Mouse (Mus musculus) retina, embryonic 14.5 days (tissue): Measurements from ENCODE around the gene Erbin.

Experiments used
- DNase-seq: peaks from one replicate; pipeline ENCODE4 v3.0.0-alpha.2; 2015; ENCODE audit warnings: low spot score

Gene Erbin

DNA sequence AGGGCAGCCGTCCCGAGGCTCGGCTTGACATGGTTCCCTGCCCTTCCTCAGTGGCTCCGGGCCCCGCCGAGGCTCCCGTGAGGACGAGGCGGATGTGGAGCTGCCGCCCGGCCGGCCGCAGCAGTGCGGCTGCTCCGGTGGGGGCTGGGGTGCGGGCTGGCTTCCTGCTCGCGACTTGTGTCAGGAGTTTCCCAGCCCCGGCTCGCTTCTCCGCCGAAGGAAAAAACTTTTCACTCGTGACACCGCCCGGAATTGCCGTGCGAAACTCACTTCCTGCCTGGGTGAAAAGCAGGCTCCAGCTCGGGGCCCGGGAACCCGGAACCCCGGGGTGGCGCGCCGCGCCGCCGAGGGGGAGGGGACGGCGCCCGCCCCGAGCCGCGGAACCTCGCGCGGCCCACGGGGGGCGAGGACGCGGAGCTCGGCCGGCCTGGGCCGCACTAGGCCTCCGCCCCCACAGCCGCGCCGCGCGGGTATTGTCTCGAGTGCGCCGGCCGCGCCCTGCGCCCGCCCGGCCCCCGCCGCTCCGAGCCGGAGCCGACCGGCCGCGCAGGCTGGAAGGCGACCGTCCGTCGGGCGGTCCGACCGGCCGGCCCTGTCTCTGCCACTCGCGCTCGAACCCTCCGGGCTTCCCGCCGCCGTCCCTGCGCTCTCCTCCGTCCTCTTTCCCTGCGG, at the start of gene Erbin:
Gene Erbin (minus strand): TSS at position 254 of the 672 bp plus-strand sequence.
- peak; percentile 67 for DNase-seq

DNA sequence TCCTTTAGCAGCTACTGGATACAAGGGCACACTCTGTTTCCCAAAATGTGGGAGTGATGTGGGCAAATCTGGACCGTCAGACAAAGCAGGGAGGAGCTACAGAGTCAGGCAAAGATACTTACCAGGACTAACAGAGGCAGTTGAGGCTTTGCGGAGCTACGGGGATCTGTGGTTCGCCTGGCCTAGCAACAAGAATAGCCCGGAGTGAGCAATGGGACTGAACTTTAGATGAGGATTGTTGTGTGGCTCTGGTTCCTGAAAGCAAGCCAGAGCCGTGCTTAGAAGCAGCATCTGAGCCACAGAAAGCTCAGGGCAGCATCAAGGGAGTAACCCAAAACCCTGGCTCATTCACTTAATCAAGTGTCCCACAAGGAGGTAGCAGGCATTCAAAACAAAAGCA, 49.6 kb upstream of the Erbin start:
- no peak for DNase-seq

DNA sequence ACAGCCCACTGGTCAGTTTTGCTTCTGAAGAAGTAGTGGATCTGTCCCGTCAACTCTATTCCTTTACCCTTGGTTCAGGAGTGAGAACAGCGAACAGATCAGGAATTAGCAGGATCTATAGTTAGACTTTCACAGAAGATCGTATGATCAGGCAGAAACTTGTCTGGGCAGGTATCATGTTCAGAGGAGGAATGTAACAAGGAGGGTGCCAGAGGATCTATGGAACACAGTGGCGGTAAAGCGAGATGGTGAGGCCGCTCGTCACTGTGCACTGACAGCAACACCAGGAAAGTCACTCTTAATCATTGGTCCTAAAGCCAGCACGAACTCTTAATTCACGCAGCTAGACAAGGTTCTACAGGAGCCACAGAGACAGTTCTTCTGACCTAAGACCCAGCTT, 47.7 kb upstream of the Erbin start:
- DNase-seq, result no peak

DNA sequence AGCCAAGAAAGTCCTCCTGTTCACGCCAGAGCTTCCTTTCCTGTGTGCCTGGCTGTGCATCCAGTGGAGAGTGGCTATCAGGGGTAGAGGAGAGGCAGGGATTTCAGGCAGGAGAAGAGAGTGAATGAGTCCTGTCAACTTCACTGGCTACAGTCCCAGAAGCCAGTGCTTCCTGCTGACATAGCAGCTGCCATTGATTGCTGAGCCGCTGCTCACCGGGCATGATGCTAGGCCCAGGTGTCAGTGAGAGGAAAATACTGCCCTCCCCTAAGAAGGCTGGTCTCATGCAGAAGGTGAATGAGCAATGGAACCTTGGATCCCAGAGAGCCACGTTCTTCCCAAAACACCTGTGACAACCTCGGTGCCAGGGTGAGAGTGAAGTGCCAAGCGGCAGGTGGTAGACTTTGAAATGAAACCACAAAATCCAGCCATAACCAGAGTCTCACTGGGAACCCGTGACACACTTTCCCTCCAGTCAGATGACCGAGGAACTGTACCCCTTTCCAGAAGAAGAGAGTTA, 46.4 kb upstream of the Erbin start:
- no peak for DNase-seq

DNA sequence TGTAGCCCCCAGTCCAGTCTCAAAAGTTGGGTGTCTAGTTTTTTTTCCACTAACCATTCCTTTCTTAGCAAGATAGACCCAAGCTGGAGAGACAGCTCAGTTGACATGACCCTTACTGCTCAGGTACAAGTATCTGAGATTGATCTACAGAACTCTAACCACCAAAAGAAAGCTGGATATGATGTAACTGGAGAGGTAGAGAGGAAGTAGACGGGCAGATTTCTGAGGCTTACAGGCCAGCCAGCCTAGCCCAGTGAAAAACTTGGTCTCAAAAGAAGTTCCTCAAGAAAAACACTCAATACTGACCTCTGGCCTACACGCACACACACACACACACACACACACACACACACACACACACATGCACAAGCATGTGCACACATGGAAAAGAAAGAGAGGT, 44.9 kb upstream of the Erbin start:
- DNase-seq, result no peak

DNA sequence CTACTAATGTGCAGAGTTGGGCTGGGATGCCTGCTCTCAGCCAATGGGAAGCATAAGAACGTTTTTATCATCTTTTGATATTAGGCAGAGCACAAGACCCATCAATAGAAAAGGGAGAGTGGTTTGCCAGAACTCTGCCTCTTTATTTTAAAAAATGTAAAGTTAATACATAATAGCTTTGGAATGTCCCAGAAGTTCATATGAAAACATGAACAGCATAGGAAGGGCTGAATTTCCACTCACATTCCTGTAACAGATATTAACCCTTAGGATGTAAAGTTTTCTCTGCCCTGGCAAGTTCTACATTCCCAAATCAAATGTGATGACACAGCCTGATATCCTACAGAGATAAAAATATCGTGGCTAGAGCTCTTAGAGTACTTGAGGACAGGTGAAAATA, 42.8 kb upstream of the Erbin start:
- no peak for DNase-seq

DNA sequence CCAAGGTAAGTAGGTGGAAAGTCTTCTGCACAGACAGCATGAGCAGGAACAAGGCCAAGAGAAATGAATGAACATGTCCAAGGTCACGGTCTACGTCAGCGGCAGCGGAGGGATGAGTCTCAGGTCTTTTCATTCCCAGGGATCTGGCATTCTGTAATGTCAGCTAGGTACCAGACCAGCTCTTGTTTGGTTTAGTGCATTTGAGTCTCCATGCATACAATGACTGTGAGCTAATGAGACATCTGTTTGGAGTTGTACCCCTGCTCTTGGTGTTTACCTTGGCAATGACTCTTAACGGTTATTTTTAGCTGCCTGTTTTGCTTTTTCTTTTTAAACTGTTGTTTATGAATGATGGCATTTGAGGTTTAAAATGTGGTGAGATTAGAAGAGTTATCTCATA, 39.5 kb upstream of the Erbin start:
- DNase-seq, result no peak

DNA sequence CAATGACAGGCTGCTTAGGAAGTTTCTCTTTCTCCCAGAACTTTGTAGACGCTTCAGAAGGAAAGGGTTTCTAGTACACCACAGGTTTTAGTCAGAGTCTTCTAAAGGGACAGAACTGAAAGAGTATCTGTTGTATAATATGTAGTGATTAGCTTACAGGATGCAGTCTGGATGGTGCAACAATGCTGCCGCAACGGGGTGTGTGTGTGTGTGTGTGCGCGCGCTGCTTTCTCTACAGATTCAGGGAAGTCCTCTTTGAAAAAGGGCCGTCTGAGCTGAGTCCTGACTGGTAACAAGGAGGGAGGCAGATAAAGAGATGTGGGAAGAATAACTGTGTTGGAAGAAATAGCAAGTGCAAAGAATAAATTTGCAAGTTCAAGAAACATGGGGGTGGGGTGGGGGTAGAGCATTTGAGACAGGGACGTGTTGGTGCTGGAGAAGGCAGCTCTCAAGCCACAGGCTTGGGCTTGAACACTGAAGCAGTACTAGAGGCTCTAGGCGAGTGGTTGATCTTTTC, 38.4 kb upstream of the Erbin start:
- DNase-seq, result no peak

DNA sequence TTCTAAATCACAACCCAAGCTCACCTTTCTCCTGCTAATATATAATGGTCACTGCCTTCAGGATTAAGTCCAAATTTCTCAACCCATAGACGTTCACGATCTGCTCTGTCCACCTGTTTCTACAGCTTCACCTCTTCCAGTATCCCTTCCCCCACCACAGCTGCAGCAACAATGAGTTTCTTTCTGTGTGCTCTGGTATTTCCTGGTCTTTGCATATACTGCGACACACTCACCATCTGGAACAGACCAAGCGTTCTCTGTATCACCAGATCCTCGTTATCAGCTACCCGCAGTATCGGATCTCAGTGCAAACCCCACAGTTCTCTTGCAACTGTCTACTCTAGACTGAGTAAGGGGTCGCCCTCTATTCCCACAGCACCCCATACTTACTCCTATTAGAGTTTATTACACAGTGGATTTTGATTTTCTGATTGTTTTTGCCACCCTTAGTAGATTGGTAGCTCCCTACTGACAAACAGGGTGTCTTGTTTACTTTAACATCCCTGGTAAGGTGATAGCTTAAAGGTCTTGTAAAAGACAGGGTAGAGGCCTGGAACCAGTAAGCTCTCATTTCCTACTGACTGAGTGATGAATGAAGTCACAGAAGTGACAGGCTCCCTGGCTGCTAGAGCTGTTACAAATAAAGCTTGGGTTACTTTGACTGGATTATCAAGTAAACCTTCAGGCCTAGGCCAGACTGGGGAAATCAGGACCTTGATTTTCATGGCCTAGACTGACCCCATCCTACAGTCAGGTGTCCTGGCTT, 37.0 kb upstream of the Erbin start:
- no peak for DNase-seq

DNA sequence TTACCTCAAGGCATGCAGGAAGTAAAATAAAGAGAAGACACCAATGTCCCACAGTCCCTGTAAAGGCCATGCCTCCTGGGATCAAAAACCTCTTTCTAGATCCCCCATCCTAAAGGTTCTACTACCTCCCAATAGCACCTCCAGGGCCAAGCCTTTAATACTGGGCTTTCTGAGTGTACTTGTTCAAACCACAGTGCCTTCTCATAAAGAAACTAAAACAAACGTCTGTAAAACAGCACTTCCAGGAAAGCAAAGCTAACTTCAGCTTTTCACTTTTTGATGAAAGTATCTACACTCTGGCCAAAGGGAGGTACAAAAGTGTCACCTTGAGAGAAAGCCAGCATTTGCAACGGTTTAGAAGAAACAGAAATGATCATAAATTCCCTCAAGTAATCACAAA, 35.3 kb upstream of the Erbin start:
- DNase-seq, result no peak

DNA sequence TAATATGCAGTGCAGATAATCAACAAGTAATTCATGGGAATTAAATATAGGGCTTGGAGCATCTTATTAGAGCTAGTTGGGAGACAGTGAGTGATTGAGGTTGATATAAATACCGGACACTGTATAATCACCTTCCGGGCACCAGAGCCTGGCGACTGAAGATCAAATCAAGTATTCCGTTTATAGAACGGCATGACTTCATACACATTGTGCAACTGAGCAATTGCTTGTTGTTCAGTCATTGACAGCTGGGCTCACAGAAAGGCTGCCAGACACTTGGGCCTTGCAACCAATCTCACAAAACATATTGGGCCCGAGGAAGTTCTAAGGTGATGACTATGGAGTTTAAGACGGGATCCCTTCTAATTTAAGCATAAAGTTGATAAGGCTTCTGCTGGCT, 31.1 kb upstream of the Erbin start:
- no peak for DNase-seq

DNA sequence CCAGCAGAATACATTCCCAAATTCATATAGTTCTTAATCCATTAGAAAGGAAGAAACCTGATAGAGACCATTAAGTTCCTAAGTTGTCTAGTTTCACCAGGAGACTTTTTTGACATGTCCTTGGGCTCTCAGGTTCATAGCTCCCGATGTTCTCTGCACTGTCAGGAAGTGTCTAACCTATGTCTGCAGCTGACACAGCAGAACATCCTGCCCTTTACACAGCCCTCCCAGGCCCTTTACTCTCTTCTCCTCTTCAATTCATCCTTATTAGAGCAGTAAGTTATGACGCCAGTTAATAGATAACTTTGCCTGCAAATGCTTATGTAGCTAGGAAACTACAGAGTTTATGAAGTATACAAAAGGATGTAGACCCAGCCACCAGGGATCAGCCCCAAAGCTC, 20.5 kb upstream of the Erbin start:
- DNase-seq, result no peak

DNA sequence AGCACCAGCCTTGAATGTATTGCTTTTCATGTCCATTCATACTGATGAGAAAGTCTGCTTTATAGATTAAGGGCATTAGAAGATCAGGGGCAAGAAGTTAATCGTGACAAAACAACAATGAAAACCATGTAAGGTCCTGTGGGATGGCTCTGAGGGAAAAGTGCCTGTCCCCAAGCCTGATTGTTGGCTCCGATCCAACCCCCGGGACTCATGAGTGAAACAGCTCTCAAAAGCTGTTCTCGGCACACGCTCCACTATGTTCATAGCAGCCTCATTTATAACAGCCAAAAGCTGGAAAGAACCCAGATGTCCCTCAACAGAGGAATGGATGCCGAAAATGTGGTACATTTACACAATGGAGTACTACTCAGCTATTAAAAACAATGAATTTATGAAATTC, 4.3 kb upstream of the Erbin start:
- no peak for DNase-seq

DNA sequence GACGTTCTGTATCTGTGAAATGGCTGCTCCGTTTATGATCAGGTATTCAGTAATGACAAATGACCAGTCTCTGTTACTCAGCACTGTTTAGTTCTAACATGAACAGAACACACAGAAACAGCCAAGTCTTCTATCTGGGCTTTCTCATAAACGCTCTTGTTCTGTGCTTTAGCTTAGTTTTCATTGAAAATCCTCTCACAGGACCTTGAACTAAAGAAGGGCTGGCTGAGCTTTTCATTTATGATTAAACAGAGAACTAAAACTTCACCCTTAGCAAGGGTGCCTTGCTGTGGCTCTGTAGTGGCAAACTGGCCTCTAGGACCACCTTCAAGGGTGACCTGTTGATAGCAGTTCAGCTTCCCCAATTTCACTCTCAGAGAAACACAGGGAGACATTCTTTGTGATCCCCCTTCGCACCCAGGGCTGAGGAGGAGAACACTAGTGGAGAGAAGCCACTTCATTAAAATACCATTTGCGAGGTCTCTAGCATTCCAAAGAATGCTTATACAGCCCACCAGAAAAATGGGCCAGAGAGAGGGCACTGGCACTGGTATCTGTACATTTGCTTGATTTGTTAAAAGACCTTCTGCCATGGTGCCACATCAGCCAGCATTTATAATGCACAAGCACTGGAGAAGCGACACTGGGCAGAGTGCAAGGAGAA, 3.2 kb upstream of the Erbin start:
- DNase-seq, result no peak

DNA sequence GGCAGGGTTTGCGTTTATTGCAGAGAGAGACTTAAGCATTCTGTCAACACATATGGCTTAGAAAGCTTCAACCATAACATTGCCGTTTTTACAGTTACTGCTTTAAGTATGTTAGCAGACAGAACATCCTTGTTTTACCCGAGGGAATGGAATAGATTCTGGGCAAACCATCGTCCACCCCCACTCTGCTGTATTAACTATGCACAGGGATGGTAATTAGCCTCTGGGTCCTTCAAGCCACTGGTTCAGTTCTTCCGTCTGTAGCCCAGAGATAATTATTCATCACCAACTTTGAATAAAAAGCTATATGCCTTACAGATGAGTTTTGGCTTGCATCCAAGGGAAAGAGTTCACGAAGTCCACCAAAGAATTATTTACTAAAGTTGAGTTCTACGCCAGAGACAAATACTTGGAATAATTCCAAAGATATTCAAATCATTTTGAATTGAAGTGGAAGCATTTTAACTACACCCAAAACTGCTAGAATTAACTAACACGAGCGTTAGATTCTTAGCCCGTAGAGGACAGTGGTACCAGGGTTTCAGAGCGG, 1.6 kb upstream of the Erbin start:
- no peak for DNase-seq

DNA sequence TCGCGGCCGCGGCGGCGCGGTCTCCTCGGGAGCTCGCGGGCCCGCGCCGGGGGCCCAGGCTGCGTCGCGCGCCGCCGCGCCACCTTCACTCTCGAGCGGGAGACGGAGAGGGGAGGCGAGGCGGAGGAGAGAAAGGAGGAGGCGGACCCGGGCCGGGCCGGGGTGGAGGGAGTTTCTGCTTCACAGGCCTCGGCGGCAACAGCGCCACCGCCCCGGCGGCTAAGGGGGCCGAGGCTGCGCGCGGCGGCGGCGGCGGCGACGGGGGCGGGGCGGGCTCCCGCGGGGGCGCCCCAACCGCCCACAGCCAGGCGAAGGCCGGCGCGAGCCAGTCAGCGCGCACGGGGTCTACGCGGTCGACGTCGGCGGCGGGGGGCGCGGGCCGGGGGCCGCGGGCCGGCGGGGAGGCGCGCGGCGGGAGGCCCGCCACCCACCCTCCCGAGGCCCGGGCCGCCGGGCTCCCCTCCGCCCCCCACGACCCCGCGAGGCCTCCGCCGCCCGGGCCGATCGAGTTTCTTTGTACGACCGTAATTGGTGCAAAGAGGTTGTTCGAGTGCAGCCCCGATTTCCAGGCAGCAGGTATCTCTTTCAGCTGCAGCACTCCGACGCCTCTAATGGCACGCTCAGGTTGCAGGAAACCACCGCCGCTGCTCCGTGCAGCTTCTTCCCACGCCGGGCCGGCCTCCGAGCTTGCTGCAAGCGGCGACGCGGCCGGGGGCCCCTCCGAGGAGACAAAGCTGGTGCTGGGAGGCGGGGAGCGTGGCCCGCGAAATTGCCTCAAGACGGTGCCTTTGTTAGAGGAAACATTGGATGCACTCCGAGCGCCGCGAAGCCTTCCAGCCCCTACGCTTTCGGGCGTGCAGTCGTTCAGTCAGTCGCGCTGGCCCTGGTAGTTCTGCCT, 868 bp upstream of the Erbin start:
- peak; percentile 86 for DNase-seq

DNA sequence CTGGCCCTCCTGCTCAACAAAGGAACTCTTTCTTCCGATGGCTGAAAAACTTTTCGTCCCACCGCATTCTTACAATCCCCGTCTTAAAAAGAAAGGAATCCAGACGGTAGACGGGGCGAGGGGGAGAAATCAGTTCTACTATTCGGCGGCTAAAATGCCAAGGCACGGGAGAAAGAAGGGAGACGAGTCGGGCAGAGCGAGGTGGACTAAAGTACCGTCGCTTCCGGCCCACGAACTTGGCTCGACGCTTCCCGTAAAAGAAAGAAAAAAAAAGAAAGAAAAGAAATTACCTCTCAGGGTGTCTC, 406 bp downstream of the Erbin start:
- no peak for DNase-seq

DNA sequence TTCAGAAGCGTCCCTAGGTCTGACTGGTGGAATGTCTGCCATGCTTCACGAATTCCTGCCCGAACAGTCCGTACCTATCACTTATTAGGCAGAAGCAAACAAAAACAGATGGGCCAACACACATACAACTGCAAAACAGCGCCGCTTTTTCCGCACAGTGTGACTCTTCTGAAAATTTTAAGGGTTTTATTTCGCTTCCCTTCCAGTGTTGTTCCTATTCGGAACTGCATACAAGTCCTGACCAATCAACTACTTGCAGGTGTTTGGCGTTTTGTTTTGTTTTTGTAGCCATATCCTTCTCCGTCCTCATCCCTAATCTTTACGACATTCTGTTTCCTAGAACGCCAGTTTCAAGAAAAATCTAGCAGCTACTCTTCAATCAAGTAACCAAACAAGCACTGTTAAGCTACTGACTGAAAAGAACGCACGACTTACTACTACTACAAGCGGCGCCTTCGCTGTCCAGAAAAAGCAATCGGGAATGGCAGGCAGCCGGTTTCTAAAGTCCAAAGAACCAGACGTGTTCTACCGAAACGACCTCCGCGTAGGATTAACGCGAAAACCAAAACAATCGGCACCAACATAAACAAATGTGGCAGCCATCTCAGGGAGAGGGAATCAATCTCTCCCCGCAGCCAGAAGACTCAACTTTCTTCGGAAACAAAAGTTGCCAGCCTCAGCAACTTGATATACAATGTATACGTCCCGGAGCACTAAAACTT, 919 bp downstream of the Erbin start:
- DNase-seq, result peak; percentile 32

DNA sequence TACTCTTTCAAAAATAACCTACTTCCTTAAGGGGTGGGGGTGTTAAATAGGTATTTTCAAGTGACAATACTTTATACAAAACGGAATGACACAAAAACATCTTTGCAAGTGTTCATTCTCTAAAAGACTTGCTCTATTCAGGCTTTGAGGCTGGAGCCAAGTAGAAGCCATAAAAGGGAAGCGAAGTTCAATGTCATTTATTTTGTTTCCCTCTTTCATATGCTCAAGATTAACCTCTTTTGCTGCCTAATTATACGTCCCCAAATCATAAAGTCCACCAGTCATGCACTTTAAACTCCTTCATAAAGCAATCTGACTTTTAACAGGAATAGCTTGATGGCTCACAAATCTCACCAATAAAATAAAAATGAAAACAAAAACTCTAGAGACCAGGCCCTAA, 1.9 kb downstream of the Erbin start:
- DNase-seq, result no peak

DNA sequence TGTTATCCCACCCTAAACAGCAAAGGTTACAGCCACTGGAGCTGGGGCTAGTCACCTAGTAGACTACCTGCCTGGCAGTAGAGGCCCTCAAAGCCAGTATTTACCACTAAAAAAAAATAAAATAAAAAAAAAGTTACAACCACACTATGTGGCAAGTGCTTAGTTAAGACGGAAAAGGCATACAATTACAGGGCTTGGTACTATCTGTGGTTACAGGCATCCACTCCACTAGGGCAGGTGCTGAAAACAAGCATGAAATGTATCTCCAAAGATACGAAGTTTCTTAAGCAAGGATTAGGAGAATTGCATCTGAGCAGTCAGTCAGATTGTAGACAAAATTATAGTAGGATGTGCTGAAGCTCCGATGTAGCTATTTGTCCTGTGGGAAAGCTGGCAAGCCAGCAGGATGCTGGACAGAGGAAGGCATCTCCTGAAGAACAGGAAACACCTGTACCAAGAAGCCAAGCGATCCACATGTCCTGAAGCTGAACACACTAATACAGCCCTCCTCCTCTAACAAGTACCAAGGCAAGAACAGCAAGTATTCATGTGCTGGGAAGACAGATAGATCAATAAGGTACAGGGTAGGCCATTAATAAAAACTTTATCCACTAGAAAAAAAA, 6.1 kb downstream of the Erbin start:
- no peak for DNase-seq

DNA sequence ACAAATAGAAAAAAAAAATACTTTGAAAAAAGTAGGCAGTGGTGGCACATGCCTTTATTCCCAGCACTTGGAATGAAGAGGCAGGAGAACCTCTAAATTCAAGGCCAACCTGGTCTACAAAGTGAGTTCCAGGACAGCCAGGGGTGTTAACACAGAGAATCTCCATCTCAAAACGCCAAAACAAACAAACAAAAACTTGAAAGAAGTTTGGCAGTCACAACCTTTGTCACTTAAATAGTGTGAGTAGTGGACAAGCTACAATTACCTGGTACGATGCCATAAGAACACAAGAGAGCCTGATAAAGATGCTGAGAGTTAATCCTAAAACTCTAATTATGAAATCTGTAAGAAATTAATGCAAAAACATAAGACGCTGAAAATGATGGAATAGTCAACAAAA, 8.0 kb downstream of the Erbin start:
- no peak for DNase-seq
